Mouse (Mus musculus) naive thymus-derived CD4-positive, alpha-beta T cell, adult 2 months (primary cell): ENCODE data around the gene Nek9.
A peak's percentile ranks its signal among the peaks of the same experiment; 100 is the strongest.

Experiments used
- DNase-seq: peaks from one replicate; pipeline ENCODE4 v3.0.0-alpha.2; 2011; ENCODE audit warnings: low read depth

Nek9 gene

GRCm38 (mm10) chr12:85263190-85263589 lies 76.0 kb downstream of the Nek9 start:
- DNase-seq, result no peak

- no peak for DNase-seq
These were observed 76.7 kb downstream of the Nek9 start for GRCm38 (mm10) chr12:85262489-85262888.

- DNase-seq, result peak; percentile 60
These were observed 82.0 kb downstream of the Nek9 start for GRCm38 (mm10) chr12:85257008-85257639.

- no peak for DNase-seq
These were observed 82.9 kb downstream of the Nek9 start for GRCm38 (mm10) chr12:85256074-85256751.

GRCm38 (mm10) chr12:85252083-85252482 lies 87.1 kb downstream of the Nek9 start:
- no peak for DNase-seq
